Mouse (Mus musculus) hindlimb bud, embryonic 11.5 days (tissue): ENCODE results near the gene Creb3.
"Not testable (repeated sequence)": the region's sequence is repeated elsewhere in the genome, so short reads cannot be mapped to it uniquely, and the experiment has no call there.

Experiments used
- DNase-seq: peaks from one replicate; pipeline ENCODE4 v3.0.0-alpha.2; 2012; ENCODE audit warnings: low read depth, low spot score; ENCODE audit errors: extremely low spot score

The Creb3 gene

GRCm38 (mm10) chr4:43581381-43581780 lies 19.2 kb downstream of the Creb3 start:
- DNase-seq, result no peak

- no peak for DNase-seq
Observed at GRCm38 (mm10) chr4:43582241-43582640, 20.1 kb downstream of the Creb3 start.

GRCm38 (mm10) chr4:43583421-43583820 lies 21.3 kb downstream of the Creb3 start:
- no peak for DNase-seq

- DNase-seq, result no peak
Observed at GRCm38 (mm10) chr4:43584444-43585416, 22.6 kb downstream of the Creb3 start, which contains the start of gene Msmp. Gene Msmp, minus strand, starts transcription at chr4:43584494.

- no peak for DNase-seq
Observed at GRCm38 (mm10) chr4:43585682-43586081, 23.6 kb downstream of the Creb3 start.

- DNase-seq, result no peak
Observed at GRCm38 (mm10) chr4:43586411-43586810, 24.3 kb downstream of the Creb3 start.

- no peak for DNase-seq
Observed at GRCm38 (mm10) chr4:43587681-43588080, 25.5 kb downstream of the Creb3 start.

GRCm38 (mm10) chr4:43591543-43591942 lies 29.4 kb downstream of the Creb3 start:
- no peak for DNase-seq

- no peak for DNase-seq
Observed at GRCm38 (mm10) chr4:43591961-43592360, 29.8 kb downstream of the Creb3 start.

- no peak for DNase-seq
Observed at GRCm38 (mm10) chr4:43593453-43593852, 31.3 kb downstream of the Creb3 start.

- not testable (repeated sequence) for DNase-seq
Observed at GRCm38 (mm10) chr4:43596597-43596996, 34.5 kb downstream of the Creb3 start.

GRCm38 (mm10) chr4:43598200-43598599 lies 36.1 kb downstream of the Creb3 start:
- no peak for DNase-seq

GRCm38 (mm10) chr4:43598650-43599380 lies 36.7 kb downstream of the Creb3 start:
- no peak for DNase-seq

- no peak for DNase-seq
Observed at GRCm38 (mm10) chr4:43600195-43600934, 38.2 kb downstream of the Creb3 start.

GRCm38 (mm10) chr4:43604099-43604498 lies 42.0 kb downstream of the Creb3 start:
- DNase-seq, result no peak

- DNase-seq, result no peak
Observed at GRCm38 (mm10) chr4:43604751-43605685, 42.9 kb downstream of the Creb3 start.

- no peak for DNase-seq
Observed at GRCm38 (mm10) chr4:43612534-43612933, 50.4 kb downstream of the Creb3 start.

GRCm38 (mm10) chr4:43613060-43613730 lies 51.1 kb downstream of the Creb3 start:
- DNase-seq, result no peak
